Mouse (Mus musculus) cerebellum, adult 2 months (tissue): ENCODE measurements around the gene Dlgap3. TPM values are rescaled to one million over a fixed set of nuclear protein-coding genes. Genes with fewer than 3 reads are reported as not detected.

Experiments
- DNase-seq, 2 experiments: peaks; one replicate each; pipeline ENCODE4 v3.0.0; 2021
- H3K27ac ChIP-seq: fragments of 200-500 bp; 2 replicates; pipeline ENCODE4 v1.5.1; 2012; ENCODE audit warnings: low read length, control low read depth, inconsistent platforms; ENCODE audit not compliant: insufficient read depth
- H3K27me3 ChIP-seq: fragments of 200-500 bp; 2 replicates; pipeline ENCODE4 v1.6.1; 2012; ENCODE audit warnings: inconsistent platforms, mild to moderate bottlenecking, low read length, moderate library complexity; ENCODE audit not compliant: control insufficient read depth, insufficient read depth
- H3K4me1 ChIP-seq: fragments of 200-500 bp; 2 replicates; pipeline ENCODE4 v1.6.1; 2011; ENCODE audit warnings: low read length; ENCODE audit not compliant: control insufficient read depth, insufficient read depth
- H3K4me3 ChIP-seq: fragments of 200-500 bp; replicated peaks from 2 replicates; pipeline ENCODE3; 2011; ENCODE audit warnings: mild to moderate bottlenecking, low read depth, low read length, control low read depth; ENCODE audit not compliant: insufficient read depth
- CTCF ChIP-seq: fragments of 200-500 bp; IDR thresholded peaks from 2 replicates; pipeline ENCODE4 v1.5.1; 2011; ENCODE audit warnings: low read depth, mild to moderate bottlenecking, control low read depth, low read length, moderate library complexity, borderline replicate concordance; ENCODE audit not compliant: insufficient read depth
- POLR2A ChIP-seq: fragments of 200-500 bp; IDR thresholded peaks from 2 replicates; pipeline ENCODE4 v1.6.1; 2011; ENCODE audit warnings: low read length, control low read depth, borderline replicate concordance; ENCODE audit not compliant: insufficient read depth
- WGBS: fragments of 180-500 bp; shearing (Covaris S2); methylation state at CpG from one replicate; pipeline ENCODE4 v1.1.7; 2018; 5-methylcytosine and 5-hydroxymethylcytosine counted together
- polyA plus RNA-seq: library from polyadenylated mRNA; depleted of rRNA; stranded (reverse); fragments of >200 nt; gene quantifications from 2 replicates; pipeline ENCODE4 v1.2.3, GENCODE M21; 2012

Gene Dlgap3
- polyA plus RNA-seq, 1 experiment = 56.1 TPM

DNA sequence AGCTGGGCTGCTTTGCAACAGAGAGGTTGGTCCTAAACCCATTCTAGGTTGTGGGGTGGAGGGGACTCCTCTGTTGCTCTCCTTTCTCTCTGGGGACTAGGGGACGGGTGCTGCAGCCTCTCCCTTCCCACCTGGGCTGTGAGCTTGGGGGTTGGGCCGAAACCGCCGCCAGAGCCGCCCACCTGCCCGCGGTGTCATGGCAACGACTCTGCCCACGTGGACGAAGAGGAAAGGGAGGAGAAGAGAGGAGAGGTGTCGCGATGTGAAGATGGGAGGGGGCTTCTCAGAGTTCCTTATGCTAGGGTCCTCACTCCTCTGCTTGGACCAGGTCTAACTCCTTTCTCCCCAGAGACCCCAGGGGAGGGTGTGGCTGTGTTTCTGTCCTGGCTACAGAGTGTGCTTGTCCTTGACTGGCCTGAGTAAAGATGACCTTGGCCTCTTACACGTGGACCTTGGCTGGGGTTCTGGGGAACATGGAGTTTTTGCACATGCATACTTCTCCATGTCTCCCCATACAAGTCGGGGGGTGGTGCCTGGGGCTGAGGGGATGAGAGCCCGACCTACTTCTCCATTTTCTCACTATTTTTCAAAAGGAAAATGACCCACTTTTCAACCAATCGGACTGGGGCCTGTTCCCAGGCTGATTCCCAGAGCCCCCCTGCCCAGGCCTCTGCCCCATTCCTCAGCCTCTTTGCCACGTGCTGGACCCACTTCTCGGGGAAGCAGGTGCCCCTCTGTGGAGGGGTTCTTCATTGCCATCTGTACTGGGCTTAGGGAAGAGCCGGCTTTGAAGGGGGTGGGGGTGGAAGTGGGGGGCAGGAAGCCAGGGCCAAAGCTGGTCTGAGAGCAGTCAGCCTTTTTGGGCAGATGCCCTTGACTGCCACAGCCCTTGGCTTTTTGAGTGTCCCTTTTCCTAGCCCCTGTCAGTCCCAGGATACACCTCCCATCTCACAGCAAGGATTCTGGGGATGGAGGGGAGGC lies 10.8 kb downstream of the Dlgap3 start:
- Histone ChIP-seq H3K4me3 (no peak overlapping the region), H3K27me3 (no peaks in the 10 kb centered on the region), H3K4me1 (peaks cover 57% of the 10 kb centered on the region), H3K27ac (0 out of 2 replicates have a peak overlapping the region, but pooled peaks have one; percentile 19)
- DNase-seq = peak; percentile 18 to 30
- WGBS = 17% methylated on average over 19 of the region's 19 CpGs
- TF ChIP-seq POLR2A = no peak
- TF ChIP-seq CTCF = no peak

DNA sequence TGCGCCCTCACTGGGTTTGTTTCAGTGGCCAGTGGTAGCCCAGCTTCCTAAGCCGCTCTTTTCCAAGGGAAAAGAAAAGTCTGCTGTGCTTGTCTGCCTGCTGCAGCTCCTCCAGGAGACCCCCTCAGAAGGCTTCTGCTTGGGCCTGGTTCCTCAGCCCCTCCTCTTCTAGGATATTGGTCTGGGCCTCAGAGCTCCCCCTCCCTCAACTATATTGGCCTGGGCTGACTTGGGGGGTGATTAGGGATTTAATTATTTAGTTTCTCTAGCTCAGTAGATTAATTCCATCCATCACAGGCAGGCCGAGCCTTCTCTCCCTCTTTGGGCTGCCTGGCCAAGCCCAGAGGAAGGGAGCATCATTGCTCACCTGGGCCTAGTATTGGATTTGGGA lies 11.4 kb downstream of the Dlgap3 start:
- no peak for TF ChIP-seq CTCF
- TF ChIP-seq POLR2A = no peak
- WGBS = 54% methylated on average over 3 of the region's 3 CpGs
- DNase-seq = peak in 1 of 2 experiments; percentile 27
- Histone ChIP-seq H3K4me3 (no peak overlapping the region), H3K4me1 (peaks cover 60% of the 10 kb centered on the region), H3K27ac (0 out of 2 replicates have a peak overlapping the region, but pooled peaks have one; percentile 19), H3K27me3 (no peaks in the 10 kb centered on the region)

DNA sequence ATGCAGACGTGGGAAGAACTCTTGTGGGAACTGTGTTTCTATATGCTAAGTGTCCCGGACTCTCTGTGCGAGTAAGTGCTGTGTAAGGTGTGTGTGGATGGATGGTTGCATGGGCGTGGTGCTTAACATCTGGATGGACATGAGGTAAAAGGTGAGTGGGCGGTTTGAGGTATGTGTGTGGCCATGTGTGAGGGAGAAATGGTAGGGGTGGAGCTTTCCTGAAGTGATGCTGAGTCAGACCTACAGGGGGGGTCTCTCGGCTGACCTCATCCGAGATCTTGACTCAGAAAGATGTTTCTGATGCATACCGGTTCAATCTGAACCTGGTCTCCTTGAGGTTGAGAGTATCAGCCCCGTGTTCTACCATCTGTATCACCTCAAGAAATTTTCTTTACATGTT lies 12.0 kb downstream of the Dlgap3 start:
- no peak for TF ChIP-seq POLR2A
- no peak for TF ChIP-seq CTCF
- H3K4me3 ChIP-seq = no peak overlapping the region
- H3K27ac ChIP-seq = no peak overlapping the region
- 91% methylated on average over 9 of the region's 9 CpGs for WGBS
- H3K27me3 ChIP-seq = no peaks in the 10 kb centered on the region
- DNase-seq = no peak
- H3K4me1 ChIP-seq = peaks cover 64% of the 10 kb centered on the region

DNA sequence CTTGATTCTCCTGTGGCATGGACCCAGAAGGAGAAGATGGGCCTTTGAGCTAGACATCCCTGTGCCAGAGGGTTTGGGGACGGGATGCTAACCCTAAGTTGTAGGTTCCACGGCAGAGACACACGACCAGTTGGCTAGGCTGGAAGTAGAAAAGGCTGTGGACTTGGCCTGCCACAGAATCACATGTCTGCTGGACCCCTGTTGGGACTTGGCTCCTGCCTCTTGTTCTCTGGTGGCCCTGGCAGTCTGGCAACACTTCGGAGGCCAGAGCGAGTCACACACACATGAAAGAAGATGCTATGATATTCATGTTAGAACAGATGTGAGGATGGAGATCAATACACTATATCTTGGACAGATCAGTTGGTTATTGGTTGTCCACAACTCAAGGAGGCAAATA lies 14.9 kb downstream of the Dlgap3 start:
- TF ChIP-seq CTCF = no peak
- no peak for TF ChIP-seq POLR2A
- H3K27me3 ChIP-seq = no peaks in the 10 kb centered on the region
- 9% methylated on average over 5 of the region's 5 CpGs for WGBS
- H3K27ac ChIP-seq = 0 out of 2 replicates have a peak overlapping the region, but pooled peaks have one; percentile 22
- DNase-seq = peak; percentile 86 to 92
- no peak overlapping the region for H3K4me3 ChIP-seq
- H3K4me1 ChIP-seq = peaks cover 69% of the 10 kb centered on the region

DNA sequence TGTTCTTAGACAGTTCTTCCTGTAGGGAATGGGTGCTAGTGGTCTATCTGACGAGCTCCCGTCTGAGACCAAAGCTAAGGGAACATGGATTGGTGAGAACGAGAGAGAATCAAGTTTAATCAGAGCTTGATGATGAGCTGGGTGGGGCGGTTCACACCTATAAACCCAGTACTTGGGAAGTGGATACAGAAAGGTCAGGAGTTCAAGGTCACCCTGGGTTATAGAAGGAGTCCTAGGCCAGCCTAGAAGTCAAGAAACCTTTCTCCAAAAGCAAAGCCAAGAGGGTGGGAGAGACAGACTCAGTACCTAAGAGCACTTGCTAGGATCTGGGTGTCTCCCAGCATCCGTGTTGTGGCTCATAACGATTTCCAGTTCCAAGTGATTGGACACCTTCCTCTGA lies 21.9 kb downstream of the Dlgap3 start:
- no peak for TF ChIP-seq CTCF
- TF ChIP-seq POLR2A = no peak
- no peak overlapping the region for H3K4me3 ChIP-seq
- WGBS = 91% methylated on average over 6 of the region's 6 CpGs

DNA sequence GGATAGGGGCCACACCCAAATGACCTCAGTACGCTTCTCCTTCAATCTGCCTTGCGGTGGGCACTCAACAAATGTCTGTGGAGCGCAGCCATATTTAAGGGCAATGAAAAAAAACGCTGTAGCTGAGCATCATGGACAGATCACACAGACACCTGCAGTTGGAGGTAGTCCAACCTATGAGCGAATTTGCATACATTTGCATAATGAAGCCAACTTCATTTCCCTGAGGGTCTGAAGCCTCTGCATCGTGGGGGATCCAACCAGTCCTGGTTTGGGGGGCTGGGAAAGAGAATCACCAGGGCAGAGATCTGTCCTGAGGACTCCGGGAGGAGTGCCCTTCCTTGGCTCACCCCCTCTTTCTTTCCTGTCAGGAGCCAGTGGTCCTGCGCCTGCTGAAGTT lies 23.7 kb downstream of the Dlgap3 start:
- Histone ChIP-seq H3K4me1 (peaks cover 58% of the 10 kb centered on the region), H3K27me3 (no peaks in the 10 kb centered on the region), H3K4me3 (no peak overlapping the region), H3K27ac (peak overlapping the region; percentile 60)
- no peak for DNase-seq
- 57% methylated on average over 8 of the region's 8 CpGs for WGBS
- TF ChIP-seq CTCF (no peak), POLR2A (no peak)

More for the DNA sequence above, 21.9 kb downstream of the Dlgap3 start:
- Histone ChIP-seq H3K27ac (no peak overlapping the region), H3K4me1 (peaks cover 57% of the 10 kb centered on the region), H3K27me3 (no peaks in the 10 kb centered on the region)
- DNase-seq = no peak

DNA sequence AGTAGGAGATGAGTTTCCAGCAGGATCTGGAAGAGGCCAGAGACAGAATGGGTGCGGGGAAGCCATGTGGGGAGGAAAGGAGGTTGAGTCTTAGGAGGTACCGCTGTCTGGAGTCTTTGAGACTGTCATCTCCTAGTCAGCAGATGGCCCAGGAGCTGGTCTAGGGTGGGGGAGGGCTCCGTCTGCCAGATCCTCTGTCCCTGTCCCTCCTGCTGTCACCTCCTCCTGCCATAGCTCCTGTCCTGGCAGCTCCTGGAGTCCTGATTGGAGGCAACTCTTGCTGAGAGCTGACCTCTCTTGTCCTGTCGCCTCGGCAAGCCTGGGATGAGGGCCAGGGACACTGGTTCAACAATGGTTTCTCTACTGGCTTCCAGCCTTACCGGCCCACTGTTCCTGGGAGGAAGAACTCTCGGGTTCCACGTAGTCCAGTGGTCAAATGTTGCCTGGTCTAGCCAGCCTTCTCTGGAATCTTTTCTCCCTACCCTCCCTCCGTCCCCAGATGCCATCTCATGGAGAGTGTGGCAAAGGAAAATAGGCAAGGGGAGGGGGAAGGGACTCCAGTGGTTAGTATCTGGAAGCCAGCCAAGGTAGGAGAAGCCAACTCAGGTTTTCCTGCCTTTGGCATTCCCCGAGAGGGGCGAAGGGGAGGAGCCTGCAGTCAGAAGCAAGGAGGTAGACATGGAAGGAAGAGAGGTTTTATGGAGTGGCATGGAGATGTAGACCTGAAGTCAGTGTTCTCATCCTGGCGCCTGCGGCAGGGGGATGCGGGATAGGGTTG lies 24.6 kb downstream of the Dlgap3 start:
- no peak; the same call in 1 of the 2 replicates for TF ChIP-seq CTCF
- TF ChIP-seq POLR2A = no peak
- Histone ChIP-seq H3K4me1 (peaks cover 56% of the 10 kb centered on the region), H3K4me3 (no peak overlapping the region), H3K27me3 (no peaks in the 10 kb centered on the region), H3K27ac (peak overlapping the region; percentile 62)
- WGBS = 9% methylated on average over 14 of the region's 14 CpGs
- DNase-seq = peak; percentile 96 to 99
